Mouse (Mus musculus) liver, embryonic 18 days (tissue): Measurements from ENCODE around the gene Smpd3. TPM values are rescaled to one million over a fixed set of nuclear protein-coding genes. Genes with fewer than 3 reads are reported as not detected.

ENCODE experiments used
- polyA plus RNA-seq: library from polyadenylated mRNA; depleted of rRNA; stranded (reverse); fragments of >200 nt; gene quantifications from 2 replicates; pipeline ENCODE4 v1.2.3, GENCODE M21; 2012; rRNA removed

Gene Smpd3
- 0.40 and 0.48 TPM in 2 replicates for polyA plus RNA-seq

DNA sequence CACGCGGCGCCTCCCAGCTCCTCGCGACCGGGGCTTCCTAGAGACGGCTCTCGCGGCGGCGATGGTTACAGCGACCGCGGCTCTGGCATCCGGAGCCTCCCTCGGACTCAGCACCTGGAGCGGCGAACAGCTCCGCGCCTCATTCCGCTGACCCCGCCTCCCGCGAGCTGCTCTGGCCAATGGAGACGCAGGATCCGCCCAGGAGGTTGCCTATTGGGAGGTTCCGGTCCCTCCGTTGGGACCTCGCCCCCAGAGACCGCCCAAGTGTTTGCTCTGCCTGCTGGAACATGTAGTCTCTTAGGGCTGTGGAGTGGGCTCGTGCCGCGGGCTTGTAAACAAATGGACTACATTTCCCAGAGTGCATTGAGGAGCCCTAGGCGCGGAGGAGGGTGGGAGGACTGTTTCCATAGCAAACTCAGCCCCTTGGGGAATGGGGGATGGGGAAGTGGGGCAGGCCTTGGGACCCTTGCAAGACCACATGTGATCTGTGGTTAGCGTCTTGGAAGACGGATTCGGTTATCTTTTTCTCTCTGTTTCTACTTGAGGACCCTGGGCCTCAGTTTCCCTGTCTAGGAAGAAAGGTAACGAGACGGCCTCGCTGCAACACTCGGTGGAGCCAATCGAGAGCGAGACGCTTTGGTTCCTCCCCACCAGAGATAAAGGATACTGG lies at the start of gene Smpd3:
TSS of gene Smpd3 (minus strand) at position 137 of the 670 bp plus-strand sequence.

DNA sequence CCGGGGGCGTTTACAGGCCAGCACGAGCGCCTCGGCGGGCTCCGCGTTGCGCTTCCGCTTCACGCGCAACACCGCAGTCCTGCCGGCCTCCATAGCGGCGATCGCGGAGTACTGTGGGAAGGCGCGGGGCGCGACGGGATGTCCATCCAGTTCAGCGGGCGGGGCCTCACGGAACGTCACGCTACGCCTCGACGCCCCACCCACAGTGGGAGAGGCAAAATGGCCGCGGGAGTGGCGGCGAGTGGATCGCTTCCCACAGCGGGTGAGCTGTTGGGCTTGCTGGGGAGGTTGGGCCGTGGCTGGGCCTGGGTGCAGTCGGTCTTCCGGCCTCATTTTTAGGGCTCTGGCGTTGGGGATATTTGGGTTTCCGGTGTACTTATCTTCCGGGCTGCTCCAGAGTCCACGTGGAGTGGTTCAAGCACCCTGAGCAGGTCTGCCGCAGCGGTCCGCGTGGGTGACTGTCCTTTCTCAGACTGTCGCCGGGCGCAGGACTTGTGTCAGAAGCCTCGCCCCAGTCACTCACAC lies 126.9 kb downstream of the Smpd3 start, which contains the start of the genes Slc7a6os and Prmt7:
TSS of gene Slc7a6os (minus strand) at position 115 of the 525 bp plus-strand sequence.
TSS of gene Prmt7 (plus strand) at position 116 of the 525 bp plus-strand sequence.

Other genes with a start within 250 kb of the Smpd3 start
- 28.1 and 31.0 TPM in 2 replicates for gene Esrp2, start 201.0 kb downstream of the Smpd3 start, polyA plus RNA-seq
- 4.6 TPM in 2 replicates for gene Pla2g15, start 187.6 kb downstream of the Smpd3 start, polyA plus RNA-seq
- gene Slc7a6, start 169.1 kb downstream of the Smpd3 start, polyA plus RNA-seq: 2.2 and 2.3 TPM in 2 replicates
- 13.2 and 14.3 TPM in 2 replicates for gene Slc7a6os, start 127.1 kb downstream of the Smpd3 start, polyA plus RNA-seq
- 7.6 and 8.9 TPM in 2 replicates for gene Prmt7, start 127.1 kb downstream of the Smpd3 start, polyA plus RNA-seq
- 2.2 and 2.3 TPM in 2 replicates for gene Zfp90, start 77.3 kb upstream of the Smpd3 start, polyA plus RNA-seq
- gene 6030452D12Rik, start 162.5 kb upstream of the Smpd3 start, polyA plus RNA-seq: not detected in 2 replicates
- 1.7 TPM in 2 replicates for gene Cdh3, start 172.9 kb upstream of the Smpd3 start, polyA plus RNA-seq
- 41.0 and 49.2 TPM in 2 replicates for gene Gm10073, start 235.5 kb upstream of the Smpd3 start, polyA plus RNA-seq